Mouse (Mus musculus): Measurements from ENCODE around the gene Aldh18a1.

GRCm38 (mm10) chr19:40515596-40515995 lies 72.7 kb downstream of the Aldh18a1 start:
- TF ChIP-seq CTCF (IDR thresholded peaks at IDR 0.05; ENCODE audit: control insufficient read depth, insufficient read depth, insufficient read length) = no peak
- no peak for TF ChIP-seq USF1 (IDR thresholded peaks at IDR 0.05; ENCODE audit: low read depth)
- no peak for TF ChIP-seq MAX (IDR thresholded peaks at IDR 0.05)
- no peak for TF ChIP-seq FOSL1 (IDR thresholded peaks at IDR 0.05; ENCODE audit: insufficient read depth, low read length, poor library complexity, severe bottlenecking)
- TF ChIP-seq CEBPB (IDR thresholded peaks at IDR 0.05; ENCODE audit: low read depth) = no peak
- TF ChIP-seq MYOD1 (IDR thresholded peaks at IDR 0.05; ENCODE audit: control insufficient read depth, insufficient read length, low read depth) = no peak
- TF ChIP-seq MYOG (IDR thresholded peaks at IDR 0.05; ENCODE audit: control insufficient read depth, extremely low read depth, insufficient read length) = no peak
